24 mouse cellular contexts compared by ENCODE assay signal in the genomic region with DNA sequence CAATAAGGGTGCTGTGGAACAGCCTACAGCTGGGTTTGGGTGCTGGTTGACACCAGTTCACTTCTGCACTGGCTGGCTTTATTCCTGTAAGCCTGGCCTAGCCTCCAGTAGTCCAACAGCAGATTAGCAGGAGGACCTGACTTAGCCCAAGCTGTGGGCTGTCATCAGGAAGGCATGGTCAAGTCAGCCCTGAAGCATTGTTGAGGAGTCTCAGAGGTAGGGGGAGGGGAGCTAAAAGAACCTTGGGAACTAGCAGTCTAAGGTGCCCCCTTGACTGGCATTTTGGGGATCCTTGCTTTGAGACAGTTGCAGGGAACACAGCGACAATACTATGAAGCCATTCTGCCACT.
"Had no signal": no experiment of that assay in that cellular context is flagged by ENCODE, and none has a peak within 500 bp of the region (broad histone marks: within the 10 kb centered on the region; RNA-seq: fewer than 3 reads in every experiment).

No protein-coding gene starts in this region.

- H3K4me2 ChIP-seq: heart, embryonic 11.5 days; heart, embryonic 13.5 days; heart, embryonic 15.5 days; hindbrain, embryonic 12.5 days; hindbrain, embryonic 14.5 days; intestine, embryonic 15.5 days; limb, embryonic 13.5 days; limb, embryonic 15.5 days; liver, embryonic 12.5 days had no signal

- H3K9me3 ChIP-seq: heart, embryonic 13.5 days; heart, embryonic 15.5 days; hindbrain, embryonic 10.5 days; hindbrain, embryonic 12.5 days; intestine, embryonic 15.5 days; limb, embryonic 13.5 days; limb, embryonic 15.5 days; liver, embryonic 12.5 days had no signal

- H3K27me3 ChIP-seq: heart, embryonic 13.5 days; heart, embryonic 15.5 days; hindbrain, embryonic 12.5 days; intestine, embryonic 15.5 days; limb, embryonic 13.5 days; limb, embryonic 15.5 days; liver, embryonic 12.5 days had no signal

- H3K9ac ChIP-seq: heart, embryonic 13.5 days; heart, embryonic 15.5 days; hindbrain, embryonic 12.5 days; hindbrain, embryonic 14.5 days; intestine, embryonic 15.5 days; limb, embryonic 13.5 days; limb, embryonic 15.5 days; liver, embryonic 12.5 days had no signal

- H3K27ac ChIP-seq: hindbrain, embryonic 10.5 days; hindbrain, embryonic 12.5 days; hindbrain, embryonic 14.5 days; layer of hippocampus, adult 2 months; left cerebral cortex, adult 2 months; liver, embryonic 12.5 days had no signal

- ATAC-seq: hindbrain, embryonic 16.5 days; inflammation-experienced regulatory T-cells, adult 6 months; intestine, embryonic 15.5 days; intestine, postnatal 0 days; liver, embryonic 12.5 days had no signal

- DNase-seq: gastrocnemius, adult 2 months; gastrocnemius, postnatal 10 days; gastrocnemius, postnatal 25 days; heart, adult 2 months; heart, postnatal 14 days; heart, postnatal 36 days; kidney, adult 18-20 months; kidney, postnatal 25 days; left cerebral cortex, postnatal 4 days had no signal

- H3K4me3 ChIP-seq: gastrocnemius, adult 2 months; heart, adult 2 months; heart, embryonic 13.5 days; heart, embryonic 15.5 days; hindbrain, embryonic 10.5 days; hindbrain, embryonic 12.5 days; intestine, embryonic 15.5 days; layer of hippocampus, adult 2 months; left cerebral cortex, adult 2 months; limb, embryonic 13.5 days; limb, embryonic 15.5 days; liver, embryonic 12.5 days had no signal

- H3K36me3 ChIP-seq: heart, embryonic 13.5 days; heart, embryonic 15.5 days; hindbrain, embryonic 10.5 days; hindbrain, embryonic 12.5 days; intestine, embryonic 15.5 days; limb, embryonic 13.5 days; limb, embryonic 15.5 days; liver, embryonic 12.5 days had no signal
